Mouse (Mus musculus): ENCODE results near the gene 5430427O19Rik. TPM values are rescaled to one million over a fixed set of nuclear protein-coding genes. Genes with fewer than 3 reads are reported as not detected.

The 5430427O19Rik gene
- polyA plus RNA-seq (2014; fragmentation: Nextera tagmentation; extraction: Ambion mirVana): 0.09 TPM in 2 replicates

- H3K36me3 ChIP-seq (ENCODE audit: control insufficient read depth, insufficient read depth, low read length): no peaks in the 10 kb centered on the region
- no peak within 1 kb of the TSS for H3K4me2 ChIP-seq (replicated peaks; ENCODE audit: low read depth, low read length)
- no peaks in the 10 kb centered on the region for H3K27me3 ChIP-seq (ENCODE audit: control insufficient read depth, insufficient read depth, low read length)
- WGBS: 85% methylated on average over 3 of the region's 3 CpGs
- no peak within 1 kb of the TSS for H3K27ac ChIP-seq (ENCODE audit: low read depth, low read length)
- no peaks in the 10 kb centered on the region for H3K4me1 ChIP-seq (ENCODE audit: control insufficient read depth, insufficient read depth, low read length)
- H3K9ac ChIP-seq (ENCODE audit: low read depth, low read length): no peak within 1 kb of the TSS
- H3K4me3 ChIP-seq (ENCODE audit: low read length): no peak within 1 kb of the TSS
- no peaks in the 10 kb centered on the region for H3K9me3 ChIP-seq (ENCODE audit: control insufficient read depth, low read length)
- no peak for ATAC-seq (ENCODE audit: low FRiP score, low TSS enrichment)
These were observed at the start of gene 5430427O19Rik for GRCm38 (mm10) chrX:85869914-85870483. 5430427O19Rik (plus strand) TSS chrX:85870354.

GRCm38 (mm10) chrX:85827719-85828453 is 42.3 kb upstream of the 5430427O19Rik start:
- ATAC-seq (ENCODE audit: low FRiP score, low TSS enrichment): no peak

GRCm38 (mm10) chrX:85829000-85829399 is 41.2 kb upstream of the 5430427O19Rik start:
- Histone ChIP-seq H3K27me3 (ENCODE audit: control insufficient read depth, insufficient read depth, low read length) (no peaks in the 10 kb centered on the region), H3K27ac (ENCODE audit: low read depth, low read length) (no peak overlapping the region), H3K9ac (ENCODE audit: low read depth, low read length) (no peak overlapping the region), H3K36me3 (ENCODE audit: control insufficient read depth, insufficient read depth, low read length) (no peaks in the 10 kb centered on the region), H3K4me2 (replicated peaks; ENCODE audit: low read depth, low read length) (no peak overlapping the region), H3K4me3 (ENCODE audit: low read length) (no peak overlapping the region), H3K4me1 (ENCODE audit: control insufficient read depth, insufficient read depth, low read length) (no peaks in the 10 kb centered on the region), H3K9me3 (ENCODE audit: control insufficient read depth, low read length) (no peaks in the 10 kb centered on the region)
- no peak for ATAC-seq (ENCODE audit: low FRiP score, low TSS enrichment)

More at GRCm38 (mm10) chrX:85827719-85828453, 42.3 kb upstream of the 5430427O19Rik start:
- Histone ChIP-seq H3K4me2 (replicated peaks; ENCODE audit: low read depth, low read length) (no peak overlapping the region), H3K4me3 (ENCODE audit: low read length) (no peak overlapping the region), H3K4me1 (ENCODE audit: control insufficient read depth, insufficient read depth, low read length) (no peaks in the 10 kb centered on the region), H3K9me3 (ENCODE audit: control insufficient read depth, low read length) (no peaks in the 10 kb centered on the region), H3K36me3 (ENCODE audit: control insufficient read depth, insufficient read depth, low read length) (no peaks in the 10 kb centered on the region), H3K27ac (ENCODE audit: low read depth, low read length) (no peak overlapping the region), H3K27me3 (ENCODE audit: control insufficient read depth, insufficient read depth, low read length) (no peaks in the 10 kb centered on the region), H3K9ac (ENCODE audit: low read depth, low read length) (no peak overlapping the region)
- 87% methylated on average over 3 of the region's 3 CpGs for WGBS

GRCm38 (mm10) chrX:85839174-85839573 is 31.0 kb upstream of the 5430427O19Rik start:
- no peak overlapping the region for H3K4me3 ChIP-seq (ENCODE audit: low read length)
- H3K27me3 ChIP-seq (ENCODE audit: control insufficient read depth, insufficient read depth, low read length): no peaks in the 10 kb centered on the region
- no peak overlapping the region for H3K9ac ChIP-seq (ENCODE audit: low read depth, low read length)
- no peaks in the 10 kb centered on the region for H3K4me1 ChIP-seq (ENCODE audit: control insufficient read depth, insufficient read depth, low read length)
- H3K4me2 ChIP-seq (replicated peaks; ENCODE audit: low read depth, low read length): no peak overlapping the region
- H3K27ac ChIP-seq (ENCODE audit: low read depth, low read length): no peak overlapping the region
- no peak for ATAC-seq (ENCODE audit: low FRiP score, low TSS enrichment)
- no peaks in the 10 kb centered on the region for H3K9me3 ChIP-seq (ENCODE audit: control insufficient read depth, low read length)
- H3K36me3 ChIP-seq (ENCODE audit: control insufficient read depth, insufficient read depth, low read length): no peaks in the 10 kb centered on the region

DNA sequence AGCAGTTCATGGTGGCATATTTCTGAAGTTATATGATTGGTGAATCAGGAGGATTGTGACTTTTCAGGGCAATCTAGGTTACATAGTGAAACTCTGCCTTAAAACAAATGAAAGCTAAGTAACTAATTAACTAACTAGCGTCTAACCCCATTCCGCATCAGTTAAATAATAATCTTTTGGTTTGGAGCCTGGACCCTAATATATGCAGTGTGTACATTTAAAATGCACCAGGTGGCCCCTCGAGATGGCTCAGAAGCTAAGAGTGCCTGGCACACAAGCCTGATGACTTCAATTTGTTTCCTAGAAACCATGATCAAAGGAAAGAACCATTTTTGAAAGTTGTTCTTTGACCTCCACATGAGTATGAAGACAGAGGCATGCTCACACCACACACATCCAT is 14.2 kb upstream of the 5430427O19Rik start:
- Histone ChIP-seq H3K9ac (ENCODE audit: low read depth, low read length) (no peak overlapping the region), H3K4me2 (replicated peaks; ENCODE audit: low read depth, low read length) (no peak overlapping the region), H3K9me3 (ENCODE audit: control insufficient read depth, low read length) (no peaks in the 10 kb centered on the region), H3K4me1 (ENCODE audit: control insufficient read depth, insufficient read depth, low read length) (no peaks in the 10 kb centered on the region), H3K27me3 (ENCODE audit: control insufficient read depth, insufficient read depth, low read length) (no peaks in the 10 kb centered on the region), H3K27ac (ENCODE audit: low read depth, low read length) (no peak overlapping the region), H3K36me3 (ENCODE audit: control insufficient read depth, insufficient read depth, low read length) (no peaks in the 10 kb centered on the region), H3K4me3 (ENCODE audit: low read length) (no peak overlapping the region)
- 72% methylated on average over 3 of the region's 3 CpGs for WGBS
- peak; percentile 68; the same call in 1 of the 2 replicates for ATAC-seq (ENCODE audit: low FRiP score, low TSS enrichment)

DNA sequence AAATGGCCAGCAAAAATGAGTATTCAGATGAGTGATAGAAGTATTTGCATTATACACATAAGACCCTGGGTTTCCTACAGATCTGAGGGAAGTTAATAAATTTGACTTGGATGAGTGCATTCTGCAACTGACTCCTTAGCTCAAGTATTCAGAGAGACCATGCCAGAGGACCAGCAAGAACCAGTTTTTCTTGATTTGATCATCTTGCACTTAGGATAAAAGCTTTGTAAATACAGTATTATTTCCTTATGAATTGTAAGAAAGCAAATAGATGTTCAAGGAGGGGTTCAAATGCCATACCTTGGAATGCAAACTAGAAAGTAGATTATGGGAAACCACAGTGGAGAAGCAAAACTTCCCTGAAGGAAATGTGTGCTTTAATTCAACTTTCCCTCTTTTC is 13.0 kb upstream of the 5430427O19Rik start:
- Histone ChIP-seq H3K27me3 (ENCODE audit: control insufficient read depth, insufficient read depth, low read length) (no peaks in the 10 kb centered on the region), H3K36me3 (ENCODE audit: control insufficient read depth, insufficient read depth, low read length) (no peaks in the 10 kb centered on the region), H3K4me3 (ENCODE audit: low read length) (no peak overlapping the region), H3K27ac (ENCODE audit: low read depth, low read length) (no peak overlapping the region), H3K4me2 (replicated peaks; ENCODE audit: low read depth, low read length) (no peak overlapping the region), H3K4me1 (ENCODE audit: control insufficient read depth, insufficient read depth, low read length) (no peaks in the 10 kb centered on the region), H3K9me3 (ENCODE audit: control insufficient read depth, low read length) (no peaks in the 10 kb centered on the region), H3K9ac (ENCODE audit: low read depth, low read length) (no peak overlapping the region)
- no peak for ATAC-seq (ENCODE audit: low FRiP score, low TSS enrichment)

DNA sequence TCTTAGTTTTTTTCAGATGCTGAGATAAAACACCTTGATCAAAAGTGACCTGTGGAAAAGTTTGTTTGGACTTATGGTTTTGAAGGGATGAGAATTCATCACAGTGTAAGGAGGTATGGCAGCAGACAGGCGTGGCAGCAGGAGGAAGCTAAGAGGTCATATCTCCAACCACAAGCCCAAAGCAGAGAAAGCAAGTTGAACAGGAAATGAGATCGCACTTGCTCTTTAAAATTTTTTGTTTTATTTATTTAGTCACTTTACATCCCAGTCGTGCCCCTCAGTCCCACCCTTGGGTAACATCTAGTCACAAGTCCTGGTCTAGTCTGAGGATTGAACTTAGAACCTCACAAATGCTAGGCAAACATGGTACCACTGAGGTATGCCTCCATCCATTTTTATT is 2.1 kb upstream of the 5430427O19Rik start:
- H3K27me3 ChIP-seq (ENCODE audit: control insufficient read depth, insufficient read depth, low read length): no peaks in the 10 kb centered on the region
- H3K4me2 ChIP-seq (replicated peaks; ENCODE audit: low read depth, low read length): no peak overlapping the region
- H3K9me3 ChIP-seq (ENCODE audit: control insufficient read depth, low read length): no peaks in the 10 kb centered on the region
- WGBS: 60% methylated on average over 3 of the region's 3 CpGs
- no peaks in the 10 kb centered on the region for H3K4me1 ChIP-seq (ENCODE audit: control insufficient read depth, insufficient read depth, low read length)
- no peak for ATAC-seq (ENCODE audit: low FRiP score, low TSS enrichment)
- H3K9ac ChIP-seq (ENCODE audit: low read depth, low read length): no peak overlapping the region
- H3K27ac ChIP-seq (ENCODE audit: low read depth, low read length): no peak overlapping the region
- H3K36me3 ChIP-seq (ENCODE audit: control insufficient read depth, insufficient read depth, low read length): no peaks in the 10 kb centered on the region
- H3K4me3 ChIP-seq (ENCODE audit: low read length): no peak overlapping the region

GRCm38 (mm10) chrX:85871371-85872056 is 1.4 kb downstream of the 5430427O19Rik start:
- Histone ChIP-seq H3K36me3 (ENCODE audit: control insufficient read depth, insufficient read depth, low read length) (no peaks in the 10 kb centered on the region), H3K4me1 (ENCODE audit: control insufficient read depth, insufficient read depth, low read length) (no peaks in the 10 kb centered on the region), H3K4me2 (replicated peaks; ENCODE audit: low read depth, low read length) (no peak overlapping the region), H3K4me3 (ENCODE audit: low read length) (no peak overlapping the region), H3K27me3 (ENCODE audit: control insufficient read depth, insufficient read depth, low read length) (no peaks in the 10 kb centered on the region), H3K9ac (ENCODE audit: low read depth, low read length) (no peak overlapping the region), H3K27ac (ENCODE audit: low read depth, low read length) (no peak overlapping the region), H3K9me3 (ENCODE audit: control insufficient read depth, low read length) (no peaks in the 10 kb centered on the region)
- ATAC-seq (ENCODE audit: low FRiP score, low TSS enrichment): no peak
- 91% methylated on average over 11 of the region's 11 CpGs for WGBS

GRCm38 (mm10) chrX:85874367-85874766 is 4.2 kb downstream of the 5430427O19Rik start:
- no peak overlapping the region for H3K27ac ChIP-seq (ENCODE audit: low read depth, low read length)
- no peaks in the 10 kb centered on the region for H3K9me3 ChIP-seq (ENCODE audit: control insufficient read depth, low read length)
- H3K36me3 ChIP-seq (ENCODE audit: control insufficient read depth, insufficient read depth, low read length): no peaks in the 10 kb centered on the region
- no peak overlapping the region for H3K4me2 ChIP-seq (replicated peaks; ENCODE audit: low read depth, low read length)
- no peak overlapping the region for H3K9ac ChIP-seq (ENCODE audit: low read depth, low read length)
- no peaks in the 10 kb centered on the region for H3K27me3 ChIP-seq (ENCODE audit: control insufficient read depth, insufficient read depth, low read length)
- ATAC-seq (ENCODE audit: low FRiP score, low TSS enrichment): no peak
- no peaks in the 10 kb centered on the region for H3K4me1 ChIP-seq (ENCODE audit: control insufficient read depth, insufficient read depth, low read length)
- WGBS: 92% methylated on average over 4 of the region's 4 CpGs
- H3K4me3 ChIP-seq (ENCODE audit: low read length): no peak overlapping the region
